Mouse (Mus musculus) neural tube, embryonic 11.5 days (tissue): ENCODE results near the gene Lrp1. TPM values are rescaled to one million over a fixed set of nuclear protein-coding genes. Genes with fewer than 3 reads are reported as not detected.
"Not testable (repeated sequence)": the region's sequence is repeated elsewhere in the genome, so short reads cannot be mapped to it uniquely, and the experiment has no call there.

Experiments used
- ATAC-seq: fragments of 200-750 bp; cut with Nextera tagmentation; 2 replicates; pipeline ENCODE4 v1.8.0; 2017; ENCODE audit warnings: moderate number of reproducible peaks, mild to moderate bottlenecking, moderate TSS enrichment, moderate library complexity; ENCODE audit not compliant: insufficient read depth, low FRiP score, low TSS enrichment
- DNase-seq: peaks from one replicate; pipeline ENCODE4 v3.0.0-alpha.2; 2015; ENCODE audit warnings: low spot score
- H3K27ac ChIP-seq: fragments of 300-500 bp; sonication (generic); 2 replicates; pipeline ENCODE4 v1.5.1; 2014; ENCODE audit warnings: low read depth, mild to moderate bottlenecking, low read length
- H3K27me3 ChIP-seq: fragments of 300-500 bp; sonication (generic); 2 replicates; pipeline ENCODE4 v1.6.1; 2014; ENCODE audit warnings: mild to moderate bottlenecking, low read length, mixed read lengths; ENCODE audit not compliant: control insufficient read depth, insufficient read depth
- H3K36me3 ChIP-seq: fragments of 300-500 bp; sonication (generic); 2 replicates; pipeline ENCODE4 v1.6.1; 2014; ENCODE audit warnings: mild to moderate bottlenecking, low read length, moderate library complexity, mixed read lengths; ENCODE audit not compliant: control insufficient read depth, insufficient read depth
- H3K4me1 ChIP-seq: fragments of 300-500 bp; sonication (generic); 2 replicates; pipeline ENCODE4 v1.6.1; 2014; ENCODE audit warnings: low read length, mixed read lengths; ENCODE audit not compliant: control insufficient read depth, insufficient read depth
- H3K4me2 ChIP-seq: fragments of 300-500 bp; sonication (generic); 2 replicates; pipeline ENCODE4 v1.6.1; 2014; ENCODE audit warnings: low read depth, mild to moderate bottlenecking, moderate library complexity
- H3K4me3 ChIP-seq: fragments of 300-500 bp; sonication (generic); 2 replicates; pipeline ENCODE4 v1.5.1; 2014; ENCODE audit warnings: low read depth, low read length
- H3K9ac ChIP-seq: fragments of 300-500 bp; sonication (generic); 2 replicates; pipeline ENCODE4 v1.6.1; 2014; ENCODE audit warnings: mild to moderate bottlenecking, low read length
- H3K9me3 ChIP-seq: fragments of 300-500 bp; sonication (generic); 2 replicates; pipeline ENCODE4 v1.6.1; 2016; ENCODE audit warnings: low read length; ENCODE audit not compliant: control insufficient read depth
- WGBS: fragments of 180-500 bp; shearing (Covaris S2); extraction: QIAGEN DNeasy Blood & Tissue Kit; methylation state at CpG from one replicate; pipeline ENCODE4 v1.1.7; 2014; 5-methylcytosine and 5-hydroxymethylcytosine counted together
- polyA plus RNA-seq: library from polyadenylated mRNA; unstranded; fragments of >200 nt; fragmentation: Nextera tagmentation; extraction: Ambion mirVana; gene quantifications from 2 replicates; pipeline ENCODE4 v1.2.1, GENCODE M21; 2014

Lrp1 gene
- polyA plus RNA-seq, 1 experiment from 2014 or later = 68.2 TPM

- not testable (repeated sequence) for H3K4me2 ChIP-seq, H3K9me3 ChIP-seq, H3K36me3 ChIP-seq, H3K27ac ChIP-seq, H3K4me1 ChIP-seq, H3K4me3 ChIP-seq, DNase-seq, H3K9ac ChIP-seq, ATAC-seq
- 54% methylated on average over 6 of the region's 6 CpGs for WGBS
- peaks cover 21% of the 10 kb centered on the region for H3K27me3 ChIP-seq
Measured at GRCm38 (mm10) chr10:127657617-127658016, 36.7 kb upstream of the Lrp1 start.

- Histone ChIP-seq H3K36me3 (no peaks in the 10 kb centered on the region), H3K4me1 (no peaks in the 10 kb centered on the region), H3K27ac (no peak overlapping the region), H3K4me2 (no peak overlapping the region), H3K9ac (no peak overlapping the region), H3K9me3 (no peaks in the 10 kb centered on the region), H3K27me3 (no peaks in the 10 kb centered on the region), H3K4me3 (no peak overlapping the region)
- ATAC-seq = no peak
- DNase-seq = no peak
- 68% methylated on average over 16 of the region's 16 CpGs for WGBS
Measured at GRCm38 (mm10) chr10:127654970-127655579, 34.1 kb upstream of the Lrp1 start.

GRCm38 (mm10) chr10:127652906-127653638, 32.1 kb upstream of the Lrp1 start:
- no peak for ATAC-seq
- H3K27ac ChIP-seq = no peak overlapping the region
- no peaks in the 10 kb centered on the region for H3K4me1 ChIP-seq
- no peak overlapping the region for H3K9ac ChIP-seq
- H3K4me3 ChIP-seq = no peak overlapping the region
- no peaks in the 10 kb centered on the region for H3K36me3 ChIP-seq
- H3K9me3 ChIP-seq = no peaks in the 10 kb centered on the region
- no peaks in the 10 kb centered on the region for H3K27me3 ChIP-seq
- 58% methylated on average over 21 of the region's 21 CpGs for WGBS
- no peak overlapping the region for H3K4me2 ChIP-seq
- DNase-seq = no peak

GRCm38 (mm10) chr10:127645791-127646190, 24.8 kb upstream of the Lrp1 start:
- 58% methylated on average over 2 of the region's 2 CpGs for WGBS
- Histone ChIP-seq H3K9ac (no peak overlapping the region), H3K4me1 (0 out of 2 replicates have a peak, but pooled peaks cover 9% of the 10 kb centered on the region), H3K9me3 (no peaks in the 10 kb centered on the region), H3K4me2 (no peak overlapping the region), H3K36me3 (no peaks in the 10 kb centered on the region), H3K27ac (no peak overlapping the region), H3K4me3 (no peak overlapping the region), H3K27me3 (peaks cover 10% of the 10 kb centered on the region)
- DNase-seq (no peak), ATAC-seq (no peak)

GRCm38 (mm10) chr10:127643553-127644238, 22.7 kb upstream of the Lrp1 start:
- DNase-seq = peak; percentile 57
- H3K36me3 ChIP-seq = no peaks in the 10 kb centered on the region
- WGBS = 2% methylated on average over 25 of the region's 25 CpGs
- H3K4me2 ChIP-seq = peak overlapping the region; percentile 50
- H3K4me1 ChIP-seq = 0 out of 2 replicates have a peak, but pooled peaks cover 9% of the 10 kb centered on the region
- peaks cover 10% of the 10 kb centered on the region for H3K27me3 ChIP-seq
- no peaks in the 10 kb centered on the region for H3K9me3 ChIP-seq
- H3K4me3 ChIP-seq = peak overlapping the region; percentile 32
- no peak overlapping the region for H3K27ac ChIP-seq
- H3K9ac ChIP-seq = peak overlapping the region; percentile 27; the same call in 1 of the 2 replicates
- peak; percentile 43; the same call in 1 of the 2 replicates for ATAC-seq

GRCm38 (mm10) chr10:127642772-127643552, 22.0 kb upstream of the Lrp1 start, which contains the start of gene Stat6:
Gene Stat6, plus strand, starts transcription at chr10:127642986.
- WGBS = 8% methylated on average over 37 of the region's 37 CpGs
- Histone ChIP-seq H3K9me3 (no peaks in the 10 kb centered on the region), H3K4me1 (0 out of 2 replicates have a peak, but pooled peaks cover 9% of the 10 kb centered on the region), H3K27me3 (peaks cover 10% of the 10 kb centered on the region), H3K4me2 (peak within 1 kb of the TSS; percentile 50), H3K27ac (peak within 1 kb of the TSS; percentile 49; the same call in 1 of the 2 replicates), H3K4me3 (peak within 1 kb of the TSS; percentile 32), H3K36me3 (no peaks in the 10 kb centered on the region), H3K9ac (peak within 1 kb of the TSS; percentile 54)
- ATAC-seq = 0 out of 2 replicates have a peak, but pooled peaks have one; percentile 45
- DNase-seq = peak; percentile 52

GRCm38 (mm10) chr10:127641861-127642771, 21.2 kb upstream of the Lrp1 start:
- Histone ChIP-seq H3K4me1 (0 out of 2 replicates have a peak, but pooled peaks cover 9% of the 10 kb centered on the region), H3K4me2 (peak overlapping the region; percentile 50), H3K27me3 (peaks cover 10% of the 10 kb centered on the region), H3K27ac (no peak overlapping the region), H3K9ac (peak overlapping the region; percentile 54), H3K36me3 (no peaks in the 10 kb centered on the region), H3K4me3 (peak overlapping the region; percentile 32; the same call in 1 of the 2 replicates), H3K9me3 (no peaks in the 10 kb centered on the region)
- DNase-seq (peak; percentile 86), ATAC-seq (peak; percentile 65)
- 9% methylated on average over 19 of the region's 19 CpGs for WGBS
